ENCODE assay signal across 18 mouse cellular contexts in the genomic region with DNA sequence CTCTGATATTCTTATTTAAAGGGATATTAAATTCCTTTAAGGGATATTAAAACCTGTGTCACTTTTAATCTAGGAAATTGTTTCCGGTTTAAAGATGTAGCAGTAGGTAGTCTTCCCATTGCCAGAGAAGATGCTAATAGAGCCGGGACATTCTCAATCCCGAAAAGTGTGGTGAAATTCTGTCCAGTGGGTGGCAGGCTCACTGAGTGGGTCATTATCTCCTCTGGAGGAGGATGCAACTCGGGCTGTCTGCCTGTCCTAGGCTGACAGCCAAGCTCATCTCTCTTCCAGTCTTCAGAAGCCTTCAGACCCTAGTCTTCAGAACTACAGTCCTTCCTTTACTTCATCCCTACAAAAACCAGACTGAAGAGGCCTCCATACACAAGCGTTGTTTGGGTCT.
DNase-seq lines count a peak whose midpoint lies in the region; ATAC-seq and TF ChIP-seq lines count a peak whose summit lies in the region.
"Had no signal": no experiment of that assay in that cellular context is flagged by ENCODE, and none has a peak within 500 bp of the region (broad histone marks: within the 10 kb centered on the region; RNA-seq: fewer than 3 reads in every experiment).

No protein-coding gene starts in this region.

- no peak overlapping the region for H3K4me3 ChIP-seq in gastrocnemius, adult 2 months
- H3K4me3 ChIP-seq in lung, postnatal 0 days (ENCODE audit: low read depth, low read length), result no peak overlapping the region
- no peak overlapping the region for H3K4me3 ChIP-seq in stomach, postnatal 0 days (ENCODE audit: low read depth, low read length)
- H3K4me3 ChIP-seq: embryonic facial prominence, embryonic 10.5 days; hindbrain, embryonic 10.5 days; limb, embryonic 10.5 days; lung, embryonic 15.5 days; stomach, embryonic 15.5 days had no signal

- no peak overlapping the region for H3K4me2 ChIP-seq in lung, postnatal 0 days (replicated peaks; ENCODE audit: low read depth, low read length)
- no peak overlapping the region for H3K4me2 ChIP-seq in stomach, postnatal 0 days (replicated peaks; ENCODE audit: low read depth)
- H3K4me2 ChIP-seq: heart, embryonic 11.5 days; lung, embryonic 15.5 days; midbrain, embryonic 11.5 days; stomach, embryonic 15.5 days had no signal

- DNase-seq in gastrocnemius, adult 2 months, result peak; percentile 23
- DNase-seq in gastrocnemius, adult 8-10 months (ENCODE audit: low spot score in 2 of 2), result no peak
- peak; percentile 31 for DNase-seq in kidney, postnatal 10 days
- no peak for DNase-seq in kidney, adult 18-20 months
- DNase-seq in lung, postnatal 0 days (ENCODE audit: low spot score), result peak; percentile 40
- DNase-seq in lung, postnatal 36 days, result no peak
- no peak for DNase-seq in stomach, postnatal 0 days (ENCODE audit: low spot score)
- DNase-seq: B cell, adult 2 months; cerebellum, adult 8-10 months; thymus, postnatal 36 days had no signal

- no peaks in the 10 kb centered on the region for H3K9me3 ChIP-seq in lung, postnatal 0 days (ENCODE audit: low read length)
- H3K9me3 ChIP-seq in stomach, postnatal 0 days (ENCODE audit: control insufficient read depth, low read length), result no peaks in the 10 kb centered on the region
- H3K9me3 ChIP-seq: embryonic facial prominence, embryonic 10.5 days; hindbrain, embryonic 10.5 days; limb, embryonic 10.5 days; lung, embryonic 15.5 days; stomach, embryonic 15.5 days had no signal

- H3K4me1 ChIP-seq in lung, postnatal 0 days (ENCODE audit: insufficient read depth, low read depth, low read length), result no peaks in the 10 kb centered on the region
- no peaks in the 10 kb centered on the region for H3K4me1 ChIP-seq in stomach, postnatal 0 days (replicated peaks; ENCODE audit: control insufficient read depth, insufficient read depth)
- H3K4me1 ChIP-seq: embryonic facial prominence, embryonic 10.5 days; hindbrain, embryonic 10.5 days; limb, embryonic 10.5 days; stomach, embryonic 15.5 days had no signal

- intact Hi-C loops in gastrocnemius, adult 2 months (cut with DNase I), result no loop called here

- peak; percentile 15; the same call in 1 of the 2 replicates for TF ChIP-seq CTCF in gastrocnemius, adult 2 months (IDR thresholded peaks at IDR 0.05)
- peak; percentile 50 for TF ChIP-seq CTCF in lung, postnatal 0 days (IDR thresholded peaks at IDR 0.05)
- TF ChIP-seq CTCF in stomach, postnatal 0 days (IDR thresholded peaks at IDR 0.05; ENCODE audit: low read depth), result peak; percentile 44; the same call in 1 of the 2 replicates

- 63% methylated on average over 5 of the region's 5 CpGs for WGBS in lung, postnatal 0 days
- WGBS in stomach, postnatal 0 days, result 78% methylated on average over 5 of the region's 5 CpGs

- no peak for ATAC-seq in lung, postnatal 0 days
- ATAC-seq in stomach, postnatal 0 days (ENCODE audit: low FRiP score, low TSS enrichment), result no peak
- ATAC-seq: intestine, embryonic 16.5 days had no signal

- H3K36me3 ChIP-seq in lung, postnatal 0 days (ENCODE audit: insufficient read depth, low read length), result no peaks in the 10 kb centered on the region
- no peaks in the 10 kb centered on the region for H3K36me3 ChIP-seq in stomach, postnatal 0 days (ENCODE audit: control insufficient read depth, insufficient read depth, low read length)
- H3K36me3 ChIP-seq: embryonic facial prominence, embryonic 10.5 days; hindbrain, embryonic 10.5 days; limb, embryonic 10.5 days; lung, embryonic 15.5 days; stomach, embryonic 15.5 days had no signal

- TF ChIP-seq EP300 in lung, postnatal 0 days (IDR thresholded peaks at IDR 0.05), result no peak
- no peak for TF ChIP-seq EP300 in stomach, postnatal 0 days (optimal IDR thresholded peaks at IDR 0.05)

- H3K27ac ChIP-seq in gastrocnemius, adult 2 months, result no peak overlapping the region
- no peak overlapping the region for H3K27ac ChIP-seq in lung, postnatal 0 days (ENCODE audit: low read length)
- H3K27ac ChIP-seq in stomach, postnatal 0 days (replicated peaks), result no peak overlapping the region
- H3K27ac ChIP-seq: embryonic facial prominence, embryonic 10.5 days; hindbrain, embryonic 10.5 days; limb, embryonic 10.5 days; lung, embryonic 15.5 days; stomach, embryonic 15.5 days had no signal

- no peaks in the 10 kb centered on the region for H3K27me3 ChIP-seq in lung, postnatal 0 days (replicated peaks; ENCODE audit: insufficient read depth, low read length)
- H3K27me3 ChIP-seq in stomach, postnatal 0 days (ENCODE audit: control insufficient read depth, insufficient read depth, low read length), result no peaks in the 10 kb centered on the region
- H3K27me3 ChIP-seq: lung, embryonic 15.5 days; stomach, embryonic 15.5 days had no signal

- H3K9ac ChIP-seq in lung, postnatal 0 days (replicated peaks; ENCODE audit: low read depth), result no peak overlapping the region
- no peak overlapping the region for H3K9ac ChIP-seq in stomach, postnatal 0 days (ENCODE audit: low read length)
- H3K9ac ChIP-seq: lung, embryonic 15.5 days; stomach, embryonic 15.5 days had no signal

Comparison
In these comparisons a context has a peak if more than half of its experiments do, and no peak if none do; other contexts are left out.
1. DNase-seq: peak in gastrocnemius, adult 2 months (single experiment), kidney, postnatal 10 days (single experiment) and lung, postnatal 0 days (single experiment); none in gastrocnemius, adult 8-10 months (0 of 2), kidney, adult 18-20 months (single experiment), lung, postnatal 36 days (single experiment) and stomach, postnatal 0 days (single experiment).
2. Peak in every context shown above with its lines, with median percentiles within 50 percentile points of each other: CTCF ChIP-seq.